Mouse (Mus musculus): ENCODE data around the gene Kcmf1.
"Not testable (repeated sequence)": the region's sequence is repeated elsewhere in the genome, so short reads cannot be mapped to it uniquely, and the experiment has no call there.

DNA sequence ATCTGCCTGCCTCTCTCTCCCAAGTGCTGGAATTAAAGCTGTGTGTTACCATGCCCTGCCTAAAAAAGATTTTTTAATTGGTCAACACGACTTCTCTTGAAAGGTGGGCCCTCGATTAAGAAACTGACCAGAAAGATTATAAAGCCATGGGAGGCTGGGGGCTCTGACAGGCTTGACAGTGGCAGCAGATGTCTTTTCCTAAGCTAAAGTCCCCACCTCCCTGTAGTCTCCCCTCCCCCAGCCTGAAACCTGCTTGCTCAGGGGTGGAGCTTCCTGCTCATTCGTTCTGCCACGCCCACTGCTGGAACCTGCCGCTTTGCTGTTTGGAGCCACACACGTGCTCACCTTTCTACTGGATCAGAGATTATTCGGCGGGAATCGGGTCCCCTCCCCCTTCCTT, 71.7 kb downstream of the Kcmf1 start:
- not testable (repeated sequence) for TF ChIP-seq GATA1 (IDR thresholded peaks at IDR 0.05; ENCODE audit: borderline replicate concordance, low read length); FLI1 (IDR thresholded peaks at IDR 0.05; ENCODE audit: low read length)

Data from megakaryocyte, embryonic 14.5 days (primary cell).